Mouse (Mus musculus): ENCODE data around the gene Wdr17.

GRCm38 (mm10) chr8:54581436-54581835 lies 305.5 kb downstream of the Wdr17 start:
- TF ChIP-seq POU5F1 (IDR thresholded peaks at IDR 0.05; ENCODE audit: borderline replicate concordance, low read length) (no peak), CTCF (conservative IDR thresholded peaks at IDR 0.05; ENCODE audit: low read length) (no peak)
